Mouse (Mus musculus) layer of hippocampus, postnatal 25 days (tissue): ENCODE results near the gene Zc3h12d. TPM values are rescaled to one million over a fixed set of nuclear protein-coding genes. Genes with fewer than 3 reads are reported as not detected.

Experiments
- DNase-seq, 2 experiments: peaks; one replicate each; pipeline ENCODE4 v3.0.0; 2022; ENCODE audit warnings: mixed read lengths in 2 of 2, low spot score in 1 of 2; ENCODE audit errors: extremely low spot score in 1 of 2
- total RNA-seq, 2 experiments: library from RNA; stranded (reverse); gene quantifications; 2 replicates each; pipeline ENCODE4 v1.2.3; 2021

Gene Zc3h12d
- under 1 TPM; 0.10 to 0.12 TPM for total RNA-seq

GRCm38 (mm10) chr10:7832171-7832676, at the start of gene Zc3h12d:
TSS of gene Zc3h12d (plus strand) at chr10:7832470.
- DNase-seq = no peak

- DNase-seq = no peak
These were observed 45.0 kb upstream of the Zc3h12d start for GRCm38 (mm10) chr10:7787319-7787718.

- no peak for DNase-seq
These were observed 40.0 kb upstream of the Zc3h12d start for GRCm38 (mm10) chr10:7792254-7792750.

GRCm38 (mm10) chr10:7792751-7793385, 39.4 kb upstream of the Zc3h12d start, which contains the start of the genes Ginm1 and Ppil4:
TSS of gene Ginm1 (minus strand) at chr10:7792824.
TSS of gene Ppil4 (plus strand) at chr10:7792891.
- DNase-seq = peak; percentile 85

- DNase-seq = no peak
These were observed 31.0 kb upstream of the Zc3h12d start for GRCm38 (mm10) chr10:7801258-7801657.

GRCm38 (mm10) chr10:7802519-7803140, 29.6 kb upstream of the Zc3h12d start:
- DNase-seq = no peak

- peak in 1 of 2 experiments; percentile 53 for DNase-seq
These were observed 22.3 kb upstream of the Zc3h12d start for GRCm38 (mm10) chr10:7809937-7810336.

- no peak for DNase-seq
These were observed 15.8 kb upstream of the Zc3h12d start for GRCm38 (mm10) chr10:7816476-7816875.

- DNase-seq = no peak
These were observed 13.6 kb upstream of the Zc3h12d start for GRCm38 (mm10) chr10:7818676-7819075.

- DNase-seq = no peak
These were observed 13.1 kb upstream of the Zc3h12d start for GRCm38 (mm10) chr10:7819156-7819555.

- DNase-seq = no peak
These were observed 12.7 kb upstream of the Zc3h12d start for GRCm38 (mm10) chr10:7819603-7820002.

- no peak for DNase-seq
These were observed 12.1 kb upstream of the Zc3h12d start for GRCm38 (mm10) chr10:7820171-7820570.

GRCm38 (mm10) chr10:7821981-7822380, 10.3 kb upstream of the Zc3h12d start:
- no peak for DNase-seq

GRCm38 (mm10) chr10:7824663-7825280, 7.5 kb upstream of the Zc3h12d start:
- DNase-seq = no peak

GRCm38 (mm10) chr10:7825281-7825665, 7.0 kb upstream of the Zc3h12d start:
- no peak for DNase-seq

- no peak for DNase-seq
These were observed 6.2 kb upstream of the Zc3h12d start for GRCm38 (mm10) chr10:7826106-7826505.

GRCm38 (mm10) chr10:7833377-7834165, 1.3 kb downstream of the Zc3h12d start:
- no peak for DNase-seq

GRCm38 (mm10) chr10:7834671-7835225, 2.5 kb downstream of the Zc3h12d start:
- no peak for DNase-seq

GRCm38 (mm10) chr10:7836902-7837301, 4.6 kb downstream of the Zc3h12d start:
- no peak for DNase-seq

GRCm38 (mm10) chr10:7837446-7837845, 5.2 kb downstream of the Zc3h12d start:
- no peak for DNase-seq
